Mouse (Mus musculus): ENCODE results near the gene Zfp692. TPM values are rescaled to one million over a fixed set of nuclear protein-coding genes. Genes with fewer than 3 reads are reported as not detected.
"Not testable (repeated sequence)": the region's sequence is repeated elsewhere in the genome, so short reads cannot be mapped to it uniquely, and the experiment has no call there.

Zfp692 gene
- polyA plus RNA-seq, 1 experiment: 45.8 TPM

GRCm38 (mm10) chr11:58353709-58354108 is 46.8 kb downstream of the Zfp692 start:
- no peak for DNase-seq (ENCODE audit: low read depth)

GRCm38 (mm10) chr11:58354476-58354875 is 47.6 kb downstream of the Zfp692 start:
- no peak for DNase-seq (ENCODE audit: low read depth)

DNA sequence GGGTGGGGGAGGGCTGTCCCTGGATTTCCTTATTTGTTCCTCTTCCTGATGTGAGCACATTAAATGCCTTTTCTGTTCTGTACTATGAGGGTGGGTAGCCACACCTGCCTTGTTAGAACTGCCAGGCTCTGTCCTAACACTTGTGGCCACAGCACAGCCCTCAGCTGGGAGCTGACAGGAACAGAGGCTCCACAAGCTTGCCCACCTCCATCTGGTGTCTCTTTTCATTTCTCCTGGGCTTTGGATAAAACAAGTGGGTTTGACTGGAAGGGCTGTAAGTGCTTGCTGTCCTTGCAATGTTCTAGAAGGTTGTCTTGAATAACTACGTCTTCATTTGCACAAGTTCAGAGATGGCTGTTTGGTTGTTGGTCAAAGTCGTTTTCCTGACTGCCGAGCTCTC is 48.1 kb downstream of the Zfp692 start:
- no peak for DNase-seq (ENCODE audit: low read depth)

- DNase-seq (ENCODE audit: low read depth): no peak
Observed at GRCm38 (mm10) chr11:58357042-58357441, 50.2 kb downstream of the Zfp692 start.

DNA sequence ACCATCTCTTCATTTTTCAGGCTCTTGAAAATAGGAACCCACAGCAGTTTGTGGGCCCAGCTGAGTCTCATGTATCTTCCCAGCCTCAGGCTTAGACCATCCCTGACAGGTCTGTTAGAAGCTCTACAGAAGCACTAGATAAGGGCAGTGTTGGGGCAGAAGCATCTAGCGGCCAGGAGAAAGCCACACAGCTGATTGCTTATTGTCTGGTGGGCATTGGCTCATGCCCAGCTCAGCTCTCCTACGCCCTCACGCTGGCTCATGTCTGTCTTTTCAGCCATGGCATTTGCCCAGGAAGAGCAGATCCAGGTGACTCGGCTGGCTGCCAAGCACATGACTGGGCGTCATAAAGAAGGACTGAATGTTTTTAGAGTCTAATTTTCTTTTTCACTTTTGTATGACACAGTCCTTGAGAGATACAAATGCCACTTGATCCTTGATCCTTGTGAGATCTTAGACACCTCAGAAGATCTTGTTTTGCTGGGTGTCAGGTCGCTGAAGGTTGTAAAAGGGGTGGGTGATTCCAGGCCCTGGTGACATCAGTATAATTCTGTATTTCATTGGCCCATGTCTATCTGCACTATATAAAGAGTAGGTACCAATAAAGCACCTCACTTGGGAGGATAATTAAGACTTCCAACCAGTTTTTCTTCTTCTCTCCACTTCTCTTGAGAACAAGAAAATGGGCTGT is 51.1 kb downstream of the Zfp692 start:
- no peak for DNase-seq (ENCODE audit: low read depth)

GRCm38 (mm10) chr11:58362562-58362961 is 55.7 kb downstream of the Zfp692 start:
- DNase-seq (ENCODE audit: low read depth): not testable (repeated sequence)

Other genes with a start within 250 kb of the Zfp692 start
- 1.2 and 1.3 TPM in 2 replicates for gene Gm12248, start 213.9 kb upstream of the Zfp692 start, polyA plus RNA-seq (2012; rRNA removed)
- gene Cnot8, start 202.9 kb upstream of the Zfp692 start, polyA plus RNA-seq (2012; rRNA removed): 52.2 and 54.6 TPM in 2 replicates
- gene Gemin5, start 138.5 kb upstream of the Zfp692 start, polyA plus RNA-seq (2012; rRNA removed): 8.0 and 8.1 TPM in 2 replicates
- gene Mrpl22, start 135.4 kb upstream of the Zfp692 start, polyA plus RNA-seq (2012; rRNA removed): 30.0 and 37.2 TPM in 2 replicates
- gene Igtp, start 107.5 kb upstream of the Zfp692 start, polyA plus RNA-seq (2012; rRNA removed): 12.6 and 14.0 TPM in 2 replicates
- gene Irgm2, start 107.5 kb upstream of the Zfp692 start, polyA plus RNA-seq (2012; rRNA removed): 9.2 and 11.4 TPM in 2 replicates
- gene 4930438A08Rik, start 32.3 kb upstream of the Zfp692 start, polyA plus RNA-seq (2012; rRNA removed): 2.7 and 4.6 TPM in 2 replicates
- gene Zfp672, start 23.3 kb downstream of the Zfp692 start, polyA plus RNA-seq (2012; rRNA removed): 47.1 and 48.3 TPM in 2 replicates
- 56.5 and 58.4 TPM in 2 replicates for gene Sh3bp5l, start 23.7 kb downstream of the Zfp692 start, polyA plus RNA-seq (2012; rRNA removed)
- 1,979 and 3,212 TPM in 2 replicates for gene Lypd8, start 72.0 kb downstream of the Zfp692 start, polyA plus RNA-seq (2012; rRNA removed)
- 0.32 and 0.60 TPM in 2 replicates for gene 1810065E05Rik, start 114.0 kb downstream of the Zfp692 start, polyA plus RNA-seq (2012; rRNA removed)
- gene Gm12253, start 125.5 kb downstream of the Zfp692 start, polyA plus RNA-seq (2012; rRNA removed): not detected in 2 replicates
- 0.26 and 0.39 TPM in 2 replicates for gene Lypd9, start 145.9 kb downstream of the Zfp692 start, polyA plus RNA-seq (2012; rRNA removed)
- gene Olfr30, start 155.2 kb downstream of the Zfp692 start, polyA plus RNA-seq (2012; rRNA removed): 0.14 and 0.30 TPM in 2 replicates
- 0.08 and 0.13 TPM in 2 replicates for gene Olfr332, start 185.5 kb downstream of the Zfp692 start, polyA plus RNA-seq (2012; rRNA removed)
- not detected in 2 replicates for gene Olfr331, start 195.5 kb downstream of the Zfp692 start, polyA plus RNA-seq (2012; rRNA removed)
- gene Olfr330, start 227.8 kb downstream of the Zfp692 start, polyA plus RNA-seq (2012; rRNA removed): not detected in 2 replicates
- gene Olfr329-ps, start 239.4 kb downstream of the Zfp692 start, polyA plus RNA-seq (2012; rRNA removed): not detected in 2 replicates
- not detected in 2 replicates for gene Olfr328, start 248.6 kb downstream of the Zfp692 start, polyA plus RNA-seq (2012; rRNA removed)

Measured in gonadal fat pad, adult 2 months (tissue).